Comparison of ENCODE assay signal across 8 mouse cellular contexts in the genomic region with DNA sequence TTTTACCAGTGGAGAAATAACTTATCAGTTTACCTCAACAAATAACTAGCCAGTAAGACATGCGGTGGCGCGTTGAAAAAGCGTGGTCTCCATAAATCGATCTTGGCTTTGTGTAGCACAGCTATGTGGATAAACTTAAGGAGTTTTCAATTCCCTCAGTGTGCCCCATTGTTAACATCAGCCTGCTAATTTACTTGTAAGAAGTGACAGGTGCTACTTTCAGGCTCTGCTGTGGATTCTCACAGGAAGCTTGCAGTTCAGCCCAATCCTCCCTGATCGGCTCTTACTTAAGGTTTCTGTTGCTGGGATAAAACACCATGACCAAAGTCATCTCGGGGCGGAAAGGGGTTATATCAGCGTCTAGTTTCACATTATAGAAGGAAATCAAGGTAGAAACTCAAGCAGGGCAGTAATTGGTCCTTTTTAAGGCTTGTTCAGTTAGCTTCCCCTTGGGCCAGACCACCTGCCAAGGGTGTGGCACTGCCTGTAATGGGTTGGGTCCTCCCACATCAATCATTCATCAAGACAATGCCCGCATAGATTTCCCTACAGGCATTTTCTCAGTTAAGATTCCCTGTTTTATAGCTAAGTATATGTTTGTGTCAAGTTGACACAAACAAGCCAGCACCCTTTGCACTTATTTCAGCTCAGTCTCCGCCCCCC. TPM values are rescaled to one million over a fixed set of nuclear protein-coding genes. Genes with fewer than 3 reads are reported as not detected.
A peak's percentile ranks its signal among the peaks of the same experiment; 100 is the strongest.
DNase-seq lines count a peak whose midpoint lies in the region; ATAC-seq and TF ChIP-seq lines count a peak whose summit lies in the region.

No protein-coding gene starts in this region.

- 42% methylated on average over 11 of the region's 11 CpGs for WGBS in heart, embryonic 16.5 days
- WGBS in liver, embryonic 16.5 days (ENCODE audit: insufficient replicate concordance) = 38% methylated on average over 10 of the region's 11 CpGs

- no peaks in the 10 kb centered on the region for H3K27me3 ChIP-seq in erythroblast, embryonic 14.5 days (ENCODE audit: control insufficient read depth)
- no peaks in the 10 kb centered on the region for H3K27me3 ChIP-seq in heart, embryonic 16.5 days (ENCODE audit: control insufficient read depth, insufficient read depth, low read length)
- no peaks in the 10 kb centered on the region for H3K27me3 ChIP-seq in liver, embryonic 16.5 days (ENCODE audit: control insufficient read depth, insufficient read depth, low read depth, low read length)

- H3K27ac ChIP-seq in heart, embryonic 16.5 days (ENCODE audit: low read length) = peak overlapping the region; percentile 75
- peak overlapping the region; percentile 70 for H3K27ac ChIP-seq in liver, embryonic 16.5 days (ENCODE audit: low read length)

- H3K4me1 ChIP-seq in erythroblast, embryonic 14.5 days (ENCODE audit: control insufficient read depth) = peaks cover 21% of the 10 kb centered on the region
- peaks cover 12% of the 10 kb centered on the region for H3K4me1 ChIP-seq in heart, embryonic 16.5 days (ENCODE audit: control insufficient read depth, insufficient read depth, low read length)
- H3K4me1 ChIP-seq in liver, embryonic 16.5 days (ENCODE audit: control insufficient read depth, low read depth, low read length) = peaks cover 11% of the 10 kb centered on the region

- peak overlapping the region; percentile 81 for H3K9ac ChIP-seq in heart, embryonic 16.5 days (ENCODE audit: low read length)
- H3K9ac ChIP-seq in liver, embryonic 16.5 days (ENCODE audit: low read depth, low read length) = peak overlapping the region; percentile 81

- H3K4me2 ChIP-seq in heart, embryonic 16.5 days (ENCODE audit: low read depth, low read length) = peak overlapping the region; percentile 89
- peak overlapping the region; percentile 73 for H3K4me2 ChIP-seq in liver, embryonic 16.5 days (ENCODE audit: low read depth, low read length)

- DNase-seq in 3134 (ENCODE audit: extremely low read depth, insufficient read length, low spot score) = peak; percentile 11
- peak; percentile 38 for DNase-seq in brain, embryonic 14.5 days (ENCODE audit: low read depth)
- DNase-seq in thymus, postnatal 4 days = peak; percentile 16
- DNase-seq in gastrocnemius, postnatal 4 days (ENCODE audit: low spot score in 2 of 2) = no peak

- no peak for TF ChIP-seq CTCF in brain, embryonic 14.5 days (IDR thresholded peaks at IDR 0.05; ENCODE audit: borderline replicate concordance, extremely low read depth, insufficient read depth, insufficient read length)

- no peak for ATAC-seq in erythroblast, adult 5-6 weeks (replicated peaks; ENCODE audit: low FRiP score, poor library complexity, severe bottlenecking)
- peak; percentile 24; the same call in 1 of the 2 replicates for ATAC-seq in heart, embryonic 16.5 days (replicated peaks; ENCODE audit: extremely low read depth, insufficient read depth, low FRiP score)
- ATAC-seq in liver, embryonic 16.5 days (ENCODE audit: low read depth) = 0 out of 2 replicates have a peak, but pooled peaks have one; percentile 2

- no peaks in the 10 kb centered on the region for H3K9me3 ChIP-seq in erythroblast, embryonic 14.5 days (ENCODE audit: control insufficient read depth, low read length)
- H3K9me3 ChIP-seq in heart, embryonic 16.5 days (replicated peaks; ENCODE audit: control insufficient read depth, low read length) = no peaks in the 10 kb centered on the region
- no peaks in the 10 kb centered on the region for H3K9me3 ChIP-seq in liver, embryonic 16.5 days (replicated peaks; ENCODE audit: control insufficient read depth, low read length)

- TF ChIP-seq POLR2A in brain, embryonic 14.5 days (IDR thresholded peaks at IDR 0.05; ENCODE audit: borderline replicate concordance, extremely low read depth, insufficient read depth, insufficient read length, poor library complexity, severe bottlenecking) = no peak

- H3K4me3 ChIP-seq in erythroblast, embryonic 14.5 days (replicated peaks) = peak overlapping the region; percentile 94
- peak overlapping the region; percentile 79 for H3K4me3 ChIP-seq in heart, embryonic 16.5 days (ENCODE audit: low read length)
- peak overlapping the region; percentile 80 for H3K4me3 ChIP-seq in liver, embryonic 16.5 days (ENCODE audit: low read depth, low read length)

- peaks cover 27% of the 10 kb centered on the region for H3K36me3 ChIP-seq in erythroblast, embryonic 14.5 days (ENCODE audit: control insufficient read depth)
- H3K36me3 ChIP-seq in heart, embryonic 16.5 days (ENCODE audit: control insufficient read depth, insufficient read depth) = peaks cover 4% of the 10 kb centered on the region
- peaks cover 3% of the 10 kb centered on the region; the same call in 1 of the 2 replicates for H3K36me3 ChIP-seq in liver, embryonic 16.5 days (ENCODE audit: control insufficient read depth, insufficient read depth)

RNA-seq across cellular contexts. Expression of a gene that starts 0.5 kb away (rescaled TPM):
- 0.21 and 1.0 TPM in 2 replicates for polyA plus RNA-seq in erythroblast, embryonic 14.5 days (2012)
- 12.3 and 29.4 TPM in 2 replicates for total RNA-seq in erythroblast, adult 5-6 weeks (2015; ENCODE audit: low replicate concordance)
- 26.4 and 28.4 TPM in 2 replicates for total RNA-seq in erythroblast, adult 5-6 weeks (2017; ENCODE audit: low replicate concordance)
- 24.5 and 29.0 TPM in 2 replicates for polyA plus RNA-seq in brain, embryonic 14.5 days (2012; rRNA removed)
- 33.3 and 36.3 TPM in 2 replicates for polyA plus RNA-seq in heart, embryonic 16.5 days (2015; fragmentation: Nextera tagmentation; extraction: Ambion mirVana)
- polyA plus RNA-seq in liver, embryonic 16.5 days (2015; fragmentation: Nextera tagmentation; extraction: Ambion mirVana) = 14.1 and 16.1 TPM in 2 replicates
- total RNA-seq in gastrocnemius, postnatal 4 days (2021) = 10 to 100 TPM; 34.3 to 39.0 TPM

RNA-seq across cellular contexts. Expression of a gene that starts 41.1 kb away (rescaled TPM):
- 0.23 and 0.25 TPM in 2 replicates for polyA plus RNA-seq in erythroblast, embryonic 14.5 days (2012)
- total RNA-seq in erythroblast, adult 5-6 weeks (2015; ENCODE audit: low replicate concordance) = 13.6 and 19.8 TPM in 2 replicates
- total RNA-seq in erythroblast, adult 5-6 weeks (2017; ENCODE audit: low replicate concordance) = 12.0 and 14.8 TPM in 2 replicates
- polyA plus RNA-seq in brain, embryonic 14.5 days (2012; rRNA removed) = 11.5 and 14.4 TPM in 2 replicates
- 14.8 and 17.1 TPM in 2 replicates for polyA plus RNA-seq in heart, embryonic 16.5 days (2015; fragmentation: Nextera tagmentation; extraction: Ambion mirVana)
- 11.8 and 12.3 TPM in 2 replicates for polyA plus RNA-seq in liver, embryonic 16.5 days (2015; fragmentation: Nextera tagmentation; extraction: Ambion mirVana)
- 10 to 100 TPM; 15.8 to 17.4 TPM for total RNA-seq in gastrocnemius, postnatal 4 days (2021)

RNA-seq across cellular contexts. Expression of a gene that starts 59.2 kb away (rescaled TPM):
- 0.08 and 0.09 TPM in 2 replicates for polyA plus RNA-seq in erythroblast, embryonic 14.5 days (2012)
- 4.8 and 13.6 TPM in 2 replicates for total RNA-seq in erythroblast, adult 5-6 weeks (2015; ENCODE audit: low replicate concordance)
- total RNA-seq in erythroblast, adult 5-6 weeks (2017; ENCODE audit: low replicate concordance) = 2.0 and 3.7 TPM in 2 replicates
- 0.76 and 1.2 TPM in 2 replicates for polyA plus RNA-seq in brain, embryonic 14.5 days (2012; rRNA removed)
- 5.2 and 6.7 TPM in 2 replicates for polyA plus RNA-seq in heart, embryonic 16.5 days (2015; fragmentation: Nextera tagmentation; extraction: Ambion mirVana)
- polyA plus RNA-seq in liver, embryonic 16.5 days (2015; fragmentation: Nextera tagmentation; extraction: Ambion mirVana) = 1.1 and 1.4 TPM in 2 replicates
- total RNA-seq in gastrocnemius, postnatal 4 days (2021) = 1 to 10 TPM; 1.5 to 1.9 TPM

Comparison
In these comparisons a context has a peak if more than half of its experiments do, and no peak if none do; other contexts are left out.
1. DNase-seq: peak in 3134 (single experiment), brain, embryonic 14.5 days (single experiment) and thymus, postnatal 4 days (single experiment); none in gastrocnemius, postnatal 4 days (0 of 2).
2. Peak in every context shown above with its lines, with median percentiles within 50 percentile points of each other: H3K4me3 ChIP-seq.